Mouse (Mus musculus): ENCODE measurements at regions not wholly inside any gene's neighbourhood (a gene's known extent, or its start where the extent isn't known, plus 50 kb on each side); places are given as distances from the start of the nearest gene placed in this dataset.
"Not testable (repeated sequence)": the region's sequence is repeated elsewhere in the genome, so short reads cannot be mapped to it uniquely, and the experiment has no call there.

- no peak for DNase-seq (ENCODE audit: inconsistent age in 2 of 2, low spot score in 1 of 2)
Observed at GRCm38 (mm10) chr12:79991279-79991678, 121.5 kb downstream of the Zfp36l1 start.

GRCm38 (mm10) chr12:79990751-79991150 lies 122.1 kb downstream of the Zfp36l1 start:
- DNase-seq (ENCODE audit: inconsistent age in 2 of 2, low spot score in 1 of 2): no peak

- no peak for DNase-seq (ENCODE audit: inconsistent age in 2 of 2, low spot score in 1 of 2)
Observed at GRCm38 (mm10) chr12:79989582-79990110, 123.2 kb downstream of the Zfp36l1 start.

GRCm38 (mm10) chr12:79988401-79989358 lies 124.1 kb downstream of the Zfp36l1 start:
- peak; percentile 76 to 88 for DNase-seq (ENCODE audit: inconsistent age in 2 of 2, low spot score in 1 of 2)

- DNase-seq (ENCODE audit: inconsistent age in 2 of 2, low spot score in 1 of 2): peak in 1 of 2 experiments; percentile 55
Observed at GRCm38 (mm10) chr12:79986241-79986976, 126.4 kb downstream of the Zfp36l1 start.

GRCm38 (mm10) chr12:79984985-79985747 lies 127.6 kb downstream of the Zfp36l1 start:
- no peak for DNase-seq (ENCODE audit: inconsistent age in 2 of 2, low spot score in 1 of 2)

- no peak for DNase-seq (ENCODE audit: inconsistent age in 2 of 2, low spot score in 1 of 2)
Observed at GRCm38 (mm10) chr12:79984025-79984790, 128.6 kb downstream of the Zfp36l1 start.

GRCm38 (mm10) chr12:79983232-79983631 lies 129.6 kb downstream of the Zfp36l1 start:
- no peak for DNase-seq (ENCODE audit: inconsistent age in 2 of 2, low spot score in 1 of 2)

GRCm38 (mm10) chr12:79982497-79982896 lies 130.3 kb downstream of the Zfp36l1 start:
- not testable (repeated sequence) for DNase-seq (ENCODE audit: inconsistent age in 2 of 2, low spot score in 1 of 2)

- DNase-seq (ENCODE audit: inconsistent age in 2 of 2, low spot score in 1 of 2): no peak
Observed at GRCm38 (mm10) chr12:79980711-79981110, 132.1 kb downstream of the Zfp36l1 start.

GRCm38 (mm10) chr12:79977136-79977535 lies 135.7 kb downstream of the Zfp36l1 start:
- no peak for DNase-seq (ENCODE audit: inconsistent age in 2 of 2, low spot score in 1 of 2)

GRCm38 (mm10) chr12:79975466-79976239 lies 137.2 kb downstream of the Zfp36l1 start:
- DNase-seq (ENCODE audit: inconsistent age in 2 of 2, low spot score in 1 of 2): no peak

GRCm38 (mm10) chr12:79975050-79975449 lies 137.8 kb downstream of the Zfp36l1 start:
- DNase-seq (ENCODE audit: inconsistent age in 2 of 2, low spot score in 1 of 2): no peak

GRCm38 (mm10) chr12:79974530-79974929 lies 138.3 kb downstream of the Zfp36l1 start:
- no peak for DNase-seq (ENCODE audit: inconsistent age in 2 of 2, low spot score in 1 of 2)

GRCm38 (mm10) chr12:79973566-79974230 lies 139.1 kb downstream of the Zfp36l1 start:
- DNase-seq (ENCODE audit: inconsistent age in 2 of 2, low spot score in 1 of 2): no peak

GRCm38 (mm10) chr12:79970981-79971390 lies 141.8 kb downstream of the Zfp36l1 start:
- peak; percentile 78 to 91 for DNase-seq (ENCODE audit: inconsistent age in 2 of 2, low spot score in 1 of 2)

GRCm38 (mm10) chr12:79970227-79970901 lies 142.4 kb downstream of the Zfp36l1 start:
- DNase-seq (ENCODE audit: inconsistent age in 2 of 2, low spot score in 1 of 2): no peak
